In genomic region chr1:148708084-148708483, GRCm38 (mm10) we compare ENCODE assay signal across 22 mouse cellular contexts.
DNase-seq lines count a peak whose midpoint lies in the region; ATAC-seq lines count a peak whose summit lies in the region.
"Had no signal": no experiment of that assay in that cellular context is flagged by ENCODE, and none has a peak within 500 bp of the region (broad histone marks: within the 10 kb centered on the region; RNA-seq: fewer than 3 reads in every experiment).

No protein-coding gene starts in this region.

- DNase-seq in heart, adult 18-20 months, result peak; percentile 21 to 36
- DNase-seq in heart, postnatal 25 days (ENCODE audit: low spot score), result no peak
- no peak for DNase-seq in hindbrain, embryonic 10.5 days (ENCODE audit: low spot score)
- peak; percentile 31 for DNase-seq in midbrain, embryonic 14.5 days
- DNase-seq in adrenal gland, postnatal 25 days, result no peak
- DNase-seq: adrenal gland, postnatal 14 days; cerebellum, adult 2 months; cerebellum, postnatal 10 days; embryo, embryonic 11 days; gastrocnemius, postnatal 10 days; kidney, adult 11 months had no signal

- peak; percentile 60; the same call in 1 of the 2 replicates for ATAC-seq in hindbrain, embryonic 12.5 days (ENCODE audit: low FRiP score)
- ATAC-seq in midbrain, embryonic 14.5 days (ENCODE audit: low FRiP score, low TSS enrichment), result 0 out of 2 replicates have a peak, but pooled peaks have one; percentile 20
- no peak for ATAC-seq in midbrain, embryonic 16.5 days
- ATAC-seq: activated CD4-positive, CD25-positive, alpha-beta regulatory T cell, adult 4 months; forebrain, embryonic 14.5 days; hindbrain, postnatal 0 days; Patski had no signal

- no peak overlapping the region for H3K27ac ChIP-seq in hindbrain, embryonic 12.5 days
- H3K27ac ChIP-seq in hindbrain, embryonic 10.5 days, result no peak overlapping the region
- no peak overlapping the region for H3K27ac ChIP-seq in midbrain, embryonic 14.5 days (replicated peaks; ENCODE audit: low read depth, low read length)
- H3K27ac ChIP-seq in midbrain, embryonic 16.5 days (ENCODE audit: low read length), result no peak overlapping the region
- H3K27ac ChIP-seq: embryonic facial prominence, embryonic 15.5 days; forebrain, embryonic 10.5 days; heart, embryonic 13.5 days; hindbrain, postnatal 0 days had no signal

- no peak overlapping the region for H3K9ac ChIP-seq in hindbrain, embryonic 12.5 days
- no peak overlapping the region for H3K9ac ChIP-seq in midbrain, embryonic 14.5 days (replicated peaks; ENCODE audit: low read length)
- H3K9ac ChIP-seq in midbrain, embryonic 16.5 days (ENCODE audit: low read depth, low read length), result no peak overlapping the region
- H3K9ac ChIP-seq: embryonic facial prominence, embryonic 15.5 days; heart, embryonic 13.5 days had no signal

- H3K27me3 ChIP-seq in hindbrain, embryonic 12.5 days, result no peaks in the 10 kb centered on the region
- H3K27me3 ChIP-seq in hindbrain, embryonic 10.5 days (ENCODE audit: insufficient read depth, poor library complexity, severe bottlenecking), result no peaks in the 10 kb centered on the region
- H3K27me3 ChIP-seq in midbrain, embryonic 14.5 days (ENCODE audit: control insufficient read depth, insufficient read depth, low read length), result no peaks in the 10 kb centered on the region
- H3K27me3 ChIP-seq in midbrain, embryonic 16.5 days (ENCODE audit: control insufficient read depth, insufficient read depth, low read depth, low read length), result no peaks in the 10 kb centered on the region
- H3K27me3 ChIP-seq: CH12.LX; embryonic facial prominence, embryonic 15.5 days; heart, embryonic 13.5 days; Patski had no signal

- H3K9me3 ChIP-seq in hindbrain, embryonic 12.5 days (replicated peaks), result no peaks in the 10 kb centered on the region
- H3K9me3 ChIP-seq in hindbrain, embryonic 10.5 days, result no peaks in the 10 kb centered on the region
- no peaks in the 10 kb centered on the region for H3K9me3 ChIP-seq in midbrain, embryonic 14.5 days (ENCODE audit: control insufficient read depth, low read length)
- no peaks in the 10 kb centered on the region for H3K9me3 ChIP-seq in midbrain, embryonic 16.5 days (replicated peaks; ENCODE audit: control insufficient read depth, low read length, poor library complexity, severe bottlenecking)
- H3K9me3 ChIP-seq: embryonic facial prominence, embryonic 15.5 days; forebrain, embryonic 10.5 days; heart, embryonic 13.5 days had no signal

- H3K4me3 ChIP-seq in hindbrain, embryonic 12.5 days, result no peak overlapping the region
- no peak overlapping the region for H3K4me3 ChIP-seq in hindbrain, embryonic 10.5 days
- H3K4me3 ChIP-seq in midbrain, embryonic 14.5 days (replicated peaks; ENCODE audit: low read depth, low read length), result no peak overlapping the region
- H3K4me3 ChIP-seq in midbrain, embryonic 16.5 days (ENCODE audit: low read depth, low read length), result no peak overlapping the region
- H3K4me3 ChIP-seq: embryonic facial prominence, embryonic 15.5 days; erythroblast, embryonic 14.5 days; forebrain, embryonic 10.5 days; heart, embryonic 13.5 days had no signal

- H3K4me2 ChIP-seq in hindbrain, embryonic 12.5 days (replicated peaks), result no peak overlapping the region
- no peak overlapping the region for H3K4me2 ChIP-seq in midbrain, embryonic 14.5 days (ENCODE audit: low read length)
- no peak overlapping the region for H3K4me2 ChIP-seq in midbrain, embryonic 16.5 days (ENCODE audit: low read length)
- H3K4me2 ChIP-seq: embryonic facial prominence, embryonic 15.5 days; heart, embryonic 13.5 days had no signal

- intact Hi-C loops in heart, postnatal 25 days (cut with DNase I), result no loop called here

- no peaks in the 10 kb centered on the region for H3K36me3 ChIP-seq in hindbrain, embryonic 12.5 days
- H3K36me3 ChIP-seq in hindbrain, embryonic 10.5 days, result no peaks in the 10 kb centered on the region
- H3K36me3 ChIP-seq in midbrain, embryonic 14.5 days (ENCODE audit: control insufficient read depth, insufficient read depth, low read length), result no peaks in the 10 kb centered on the region
- no peaks in the 10 kb centered on the region for H3K36me3 ChIP-seq in midbrain, embryonic 16.5 days (ENCODE audit: control insufficient read depth, insufficient read depth, low read length)
- H3K36me3 ChIP-seq: embryonic facial prominence, embryonic 15.5 days; forebrain, embryonic 10.5 days; heart, embryonic 13.5 days had no signal

- H3K4me1 ChIP-seq in hindbrain, embryonic 12.5 days, result no peaks in the 10 kb centered on the region
- no peaks in the 10 kb centered on the region for H3K4me1 ChIP-seq in hindbrain, embryonic 10.5 days (replicated peaks)
- H3K4me1 ChIP-seq in midbrain, embryonic 14.5 days (ENCODE audit: control insufficient read depth, insufficient read depth, low read length), result no peaks in the 10 kb centered on the region; the same call in 1 of the 2 replicates
- H3K4me1 ChIP-seq in midbrain, embryonic 16.5 days (ENCODE audit: control insufficient read depth, insufficient read depth, low read length), result no peaks in the 10 kb centered on the region
- H3K4me1 ChIP-seq: embryonic facial prominence, embryonic 15.5 days; forebrain, embryonic 10.5 days; heart, embryonic 13.5 days had no signal

Comparison
In these comparisons a context has a peak if more than half of its experiments do, and no peak if none do; other contexts are left out.
1. DNase-seq: peak in heart, adult 18-20 months (2 of 2) and midbrain, embryonic 14.5 days (single experiment); none in heart, postnatal 25 days (single experiment), hindbrain, embryonic 10.5 days (single experiment) and adrenal gland, postnatal 25 days (single experiment).